9 mouse cellular contexts compared by ENCODE assay signal in the genomic region with DNA sequence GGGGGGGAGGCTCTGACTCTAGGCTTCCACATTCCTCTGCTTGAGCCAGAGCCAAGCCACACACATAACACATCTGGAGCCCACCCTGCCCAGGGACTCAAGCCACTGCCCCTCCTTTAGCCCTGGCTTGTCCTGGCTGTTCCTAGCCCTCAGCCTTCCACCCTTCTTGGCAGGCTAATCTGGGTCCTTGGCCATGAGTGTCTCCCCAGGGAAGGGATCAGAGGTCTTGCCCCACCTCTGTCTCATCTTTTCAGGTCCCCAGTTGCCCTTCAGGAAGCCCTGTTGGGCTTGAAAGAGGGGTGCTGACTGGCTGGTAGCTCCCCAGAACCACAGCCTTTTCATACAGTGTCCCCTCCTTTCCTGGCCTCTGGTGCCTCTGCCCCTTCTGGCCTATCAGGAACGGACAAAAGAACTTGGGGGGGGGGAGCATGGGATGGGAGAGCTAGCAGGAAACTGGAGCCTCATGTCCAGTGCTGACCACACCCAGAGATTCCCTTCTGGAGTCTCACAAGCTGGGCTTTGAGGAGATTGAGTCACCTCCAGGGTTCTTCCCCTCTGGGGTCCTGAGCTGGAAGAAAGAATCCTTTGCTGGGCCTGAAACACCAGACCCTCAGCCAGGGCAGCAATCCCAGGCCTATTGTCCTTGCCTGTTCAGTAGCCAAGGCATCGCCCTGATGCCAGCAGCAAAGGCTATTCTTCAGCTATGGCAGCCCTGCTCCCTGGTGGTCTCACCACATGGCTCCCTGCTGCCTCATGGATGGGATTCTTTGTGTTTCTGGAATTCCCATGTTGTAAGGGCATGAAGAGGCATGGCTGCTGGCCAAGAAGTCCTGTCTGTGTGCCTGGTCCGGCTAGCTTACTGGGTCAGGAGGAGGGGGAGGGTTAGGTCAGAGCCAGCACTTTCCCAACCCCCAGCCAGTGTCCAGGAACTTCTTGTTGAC. TPM values are rescaled to one million over a fixed set of nuclear protein-coding genes. Genes with fewer than 3 reads are reported as not detected.
A peak's percentile ranks its signal among the peaks of the same experiment; 100 is the strongest.
DNase-seq lines count a peak whose midpoint lies in the region; ATAC-seq lines count a peak whose summit lies in the region.
"Had no signal": no experiment of that assay in that cellular context is flagged by ENCODE, and none has a peak within 500 bp of the region (broad histone marks: within the 10 kb centered on the region; RNA-seq: fewer than 3 reads in every experiment).

No protein-coding gene starts in this region.

- no peak for ATAC-seq in megakaryocyte-erythroid progenitor cell, adult 5-6 weeks (replicated peaks; ENCODE audit: low FRiP score, low TSS enrichment, poor library complexity, severe bottlenecking)

- DNase-seq in adrenal gland, postnatal 10 days: peak; percentile 20
- DNase-seq in adrenal gland, adult 18-20 months (ENCODE audit: low spot score in 2 of 2): no peak
- DNase-seq in lung, postnatal 10 days: peak; percentile 28
- DNase-seq in lung, adult 18-20 months: no peak
- peak; percentile 61 to 68 for DNase-seq in gastrocnemius, adult 8-10 months (ENCODE audit: low spot score in 2 of 2)
- DNase-seq in kidney, postnatal 25 days: peak; percentile 39 to 54
- DNase-seq in spleen, postnatal 36 days (ENCODE audit: low spot score in 2 of 2): no peak

RNA-seq across cellular contexts. Expression of a gene that starts 1.1 kb away (rescaled TPM):
- 10 to 100 TPM; 11.7 to 15.1 TPM for total RNA-seq in adrenal gland, postnatal 10 days (2021)
- 1 to 10 TPM; 3.2 to 8.3 TPM for total RNA-seq in adrenal gland, adult 18-20 months (2021)
- total RNA-seq in gastrocnemius, adult 8-10 months (2022): 1 to 10 TPM; 3.8 to 8.0 (median 6.2) TPM
- total RNA-seq in megakaryocyte-erythroid progenitor cell, adult 5-6 weeks (2014; fragmentation: Nextera tagmentation): not detected in 2 replicates
- total RNA-seq in megakaryocyte-erythroid progenitor cell, adult 5-6 weeks (2017): not detected in 2 replicates
- total RNA-seq: hematopoietic stem cell, adult 5-6 weeks had no signal

RNA-seq across cellular contexts. Expression of a gene that starts 4.6 kb away (rescaled TPM):
- 10 to 100 TPM; 67.8 to 83.9 TPM for total RNA-seq in adrenal gland, postnatal 10 days (2021)
- 100 to 1,000 TPM; 125 to 161 TPM for total RNA-seq in adrenal gland, adult 18-20 months (2021)
- total RNA-seq in gastrocnemius, adult 8-10 months (2022): 10 to 100 TPM; 12.6 to 19.9 (median 15.7) TPM
- not detected in 2 replicates for total RNA-seq in megakaryocyte-erythroid progenitor cell, adult 5-6 weeks (2014; fragmentation: Nextera tagmentation)
- total RNA-seq in megakaryocyte-erythroid progenitor cell, adult 5-6 weeks (2017): not detected in 2 replicates

RNA-seq across cellular contexts. Expression of a gene that starts 22.4 kb away (rescaled TPM):
- total RNA-seq in adrenal gland, postnatal 10 days (2021): 1 to 10 TPM; 3.3 to 5.3 TPM
- not detected for total RNA-seq in adrenal gland, adult 18-20 months (2021)
- not detected for total RNA-seq in gastrocnemius, adult 8-10 months (2022)
- 18.4 and 19.0 TPM in 2 replicates for total RNA-seq in megakaryocyte-erythroid progenitor cell, adult 5-6 weeks (2014; fragmentation: Nextera tagmentation)
- total RNA-seq in megakaryocyte-erythroid progenitor cell, adult 5-6 weeks (2017): 4.9 and 7.1 TPM in 2 replicates

RNA-seq across cellular contexts. Expression of a gene that starts 28.5 kb away (rescaled TPM):
- total RNA-seq in adrenal gland, postnatal 10 days (2021): 1 to 10 TPM in 1 of 2 experiments, under 1 TPM in 1; 0.67 to 1.1 TPM
- under 1 TPM; 0.13 to 0.35 TPM for total RNA-seq in adrenal gland, adult 18-20 months (2021)
- total RNA-seq in gastrocnemius, adult 8-10 months (2022): not detected
- 3.4 and 6.3 TPM in 2 replicates for total RNA-seq in megakaryocyte-erythroid progenitor cell, adult 5-6 weeks (2014; fragmentation: Nextera tagmentation)
- 4.5 and 4.9 TPM in 2 replicates for total RNA-seq in megakaryocyte-erythroid progenitor cell, adult 5-6 weeks (2017)

RNA-seq across cellular contexts. Expression of a gene that starts 29.1 kb away (rescaled TPM):
- 10 to 100 TPM; 11.2 to 11.8 TPM for total RNA-seq in adrenal gland, postnatal 10 days (2021)
- 10 to 100 TPM; 18.8 to 20.9 TPM for total RNA-seq in adrenal gland, adult 18-20 months (2021)
- 10 to 100 TPM in 1 of 4 experiments, 1 to 10 TPM in 3; 3.6 to 11.9 (median 4.8) TPM for total RNA-seq in gastrocnemius, adult 8-10 months (2022)
- 9.7 and 12.7 TPM in 2 replicates for total RNA-seq in megakaryocyte-erythroid progenitor cell, adult 5-6 weeks (2014; fragmentation: Nextera tagmentation)
- 2.0 and 2.5 TPM in 2 replicates for total RNA-seq in megakaryocyte-erythroid progenitor cell, adult 5-6 weeks (2017)

Comparison
In these comparisons a context has a peak if more than half of its experiments do, and no peak if none do; other contexts are left out.
1. DNase-seq: peak in adrenal gland, postnatal 10 days (single experiment), lung, postnatal 10 days (single experiment), gastrocnemius, adult 8-10 months (2 of 2) and kidney, postnatal 25 days (2 of 2); none in adrenal gland, adult 18-20 months (0 of 2), lung, adult 18-20 months (0 of 2) and spleen, postnatal 36 days (0 of 2).
2. RNA of a gene that starts 1.1 kb away (total RNA-seq): 11.7 to 15.1 TPM in adrenal gland, postnatal 10 days, 3.2 to 8.3 TPM in adrenal gland, adult 18-20 months and 3.8 to 8.0 TPM in gastrocnemius, adult 8-10 months; not detected in megakaryocyte-erythroid progenitor cell, adult 5-6 weeks; every median in the first group is over 4 times any median in the second.
3. RNA of a gene that starts 4.6 kb away (total RNA-seq): 125 to 161 TPM in adrenal gland, adult 18-20 months, 67.8 to 83.9 TPM in adrenal gland, postnatal 10 days and 12.6 to 19.9 TPM in gastrocnemius, adult 8-10 months; not detected in megakaryocyte-erythroid progenitor cell, adult 5-6 weeks; every median in the first group is over 10 times any median in the second.